Comparison of ENCODE assay signal across 8 mouse cellular contexts in genomic region chr10:91179834-91180233, GRCm38 (mm10). TPM values are rescaled to one million over a fixed set of nuclear protein-coding genes. Genes with fewer than 3 reads are reported as not detected.
A peak's percentile ranks its signal among the peaks of the same experiment; 100 is the strongest.
DNase-seq lines count a peak whose midpoint lies in the region; ATAC-seq and TF ChIP-seq lines count a peak whose summit lies in the region.

No protein-coding gene starts in this region.

- peaks cover 0 to 3% of the 10 kb centered on the region in 2 experiments for H3K36me3 ChIP-seq in CH12.LX (replicated peaks in 1 of 2; ENCODE audit: control insufficient read depth in 1 of 2, insufficient read depth in 1 of 2, low read length in 1 of 2)
- no peaks in the 10 kb centered on the region for H3K36me3 ChIP-seq in forebrain, embryonic 15.5 days
- H3K36me3 ChIP-seq in liver, embryonic 12.5 days = no peaks in the 10 kb centered on the region

- TF ChIP-seq RAD21 in CH12.LX (IDR thresholded peaks at IDR 0.05; ENCODE audit: low read depth, low read length) = no peak

- 0 out of 2 replicates have a peak overlapping the region, but pooled peaks have one; percentile 83 for H3K9ac ChIP-seq in CH12.LX (ENCODE audit: insufficient read depth, low read depth)
- no peak overlapping the region for H3K9ac ChIP-seq in forebrain, embryonic 15.5 days (replicated peaks)
- peak overlapping the region; percentile 80 for H3K9ac ChIP-seq in liver, embryonic 12.5 days

- no peak for TF ChIP-seq EP300 in CH12.LX (IDR thresholded peaks at IDR 0.05; ENCODE audit: low read length)

- TF ChIP-seq CTCF in gastrocnemius, adult 2 months (IDR thresholded peaks at IDR 0.05) = no peak
- no peak for TF ChIP-seq CTCF in CH12.LX (conservative IDR thresholded peaks at IDR 0.05 in 1 of 2, IDR thresholded peaks at IDR 0.05 in 1 of 2; ENCODE audit: low read depth in 2 of 2, low read length in 2 of 2)

- intact Hi-C loops in gastrocnemius, adult 2 months (cut with DNase I) = no loop called here

- no peak for DNase-seq in gastrocnemius, adult 2 months
- no peak for DNase-seq in gastrocnemius, adult 18-20 months (ENCODE audit: low spot score)
- no peak for DNase-seq in CH12.LX (ENCODE audit: extremely low read depth)
- DNase-seq in frontal cortex, postnatal 10 days (ENCODE audit: low spot score in 2 of 2) = no peak
- DNase-seq in adrenal gland, adult 18-20 months (ENCODE audit: low spot score in 2 of 2) = no peak
- DNase-seq in layer of hippocampus, adult 8-10 months (ENCODE audit: low spot score in 2 of 2) = no peak

- peaks cover 9 to 17% of the 10 kb centered on the region in 2 experiments; a peak in 2 of 4 replicates for H3K4me1 ChIP-seq in CH12.LX (ENCODE audit: control insufficient read depth in 1 of 2, insufficient read depth in 2 of 2)
- peaks cover 28% of the 10 kb centered on the region for H3K4me1 ChIP-seq in forebrain, embryonic 15.5 days
- peaks cover 52% of the 10 kb centered on the region for H3K4me1 ChIP-seq in liver, embryonic 12.5 days

- H3K4me3 ChIP-seq in gastrocnemius, adult 2 months = no peak overlapping the region; the same call in 1 of the 2 replicates
- H3K4me3 ChIP-seq in CH12.LX (replicated peaks in 1 of 3; ENCODE audit: low read depth in 2 of 3, low read length in 2 of 3, poor library complexity in 1 of 3) = peak overlapping the region; percentile 61 to 90 (median 80)
- H3K4me3 ChIP-seq in forebrain, embryonic 15.5 days = no peak overlapping the region
- H3K4me3 ChIP-seq in liver, embryonic 12.5 days = peak overlapping the region; percentile 67

- peak overlapping the region; percentile 99 for H3K27ac ChIP-seq in gastrocnemius, adult 2 months
- no peak overlapping the region for H3K27ac ChIP-seq in CH12.LX (ENCODE audit: insufficient read depth, low read depth)
- peak overlapping the region; percentile 100 for H3K27ac ChIP-seq in forebrain, embryonic 15.5 days (replicated peaks)
- H3K27ac ChIP-seq in liver, embryonic 12.5 days = peak overlapping the region; percentile 99

- dilution Hi-C loops in CH12.LX (cut with MboI; ENCODE audit: extremely low pct_ligation_motif_present, extremely low pct_unique_long_range_greater_than_20kb, low sequenced_read_pairs) = no loop called here

- no peak for TF ChIP-seq POLR2A in CH12.LX (IDR thresholded peaks at IDR 0.05; ENCODE audit: low read depth, low read length)

- peak overlapping the region; percentile 89; the same call in 1 of the 2 replicates for H3K4me2 ChIP-seq in CH12.LX (ENCODE audit: insufficient read depth, low read depth, poor library complexity, severe bottlenecking)
- H3K4me2 ChIP-seq in forebrain, embryonic 15.5 days (replicated peaks) = no peak overlapping the region
- H3K4me2 ChIP-seq in liver, embryonic 12.5 days = peak overlapping the region; percentile 73

- no peaks in the 10 kb centered on the region; the same call in 1 of the 2 replicates for H3K79me2 ChIP-seq in CH12.LX (replicated peaks; ENCODE audit: control insufficient read depth, extremely low read depth, insufficient read depth, poor library complexity, severe bottlenecking)

- H3K9me3 ChIP-seq in CH12.LX (replicated peaks; ENCODE audit: low read length) = no peaks in the 10 kb centered on the region
- H3K9me3 ChIP-seq in forebrain, embryonic 15.5 days = no peaks in the 10 kb centered on the region
- no peaks in the 10 kb centered on the region for H3K9me3 ChIP-seq in liver, embryonic 12.5 days (replicated peaks)

- WGBS in forebrain, embryonic 15.5 days = 93% methylated on average over 2 of the region's 2 CpGs
- 40% methylated on average over 2 of the region's 2 CpGs for WGBS in liver, embryonic 12.5 days (ENCODE audit: insufficient replicate concordance)

- in situ Hi-C loops in CH12.LX (cut with MboI; ENCODE audit: low pct_ligation_motif_present, low pct_unique_long_range_greater_than_20kb, low sequenced_read_pairs) = no loop called here

- H3K27me3 ChIP-seq in CH12.LX (replicated peaks) = no peaks in the 10 kb centered on the region
- H3K27me3 ChIP-seq in forebrain, embryonic 15.5 days = no peaks in the 10 kb centered on the region
- H3K27me3 ChIP-seq in liver, embryonic 12.5 days (replicated peaks) = no peaks in the 10 kb centered on the region

- no peak for ATAC-seq in forebrain, embryonic 15.5 days (replicated peaks)
- ATAC-seq in liver, embryonic 12.5 days = no peak

TF ChIP-seq in CH12.LX, 34 proteins besides CTCF, POLR2A, EP300 and RAD21:
- no peak for TF ChIP-seq E2F4 (IDR thresholded peaks at IDR 0.05; ENCODE audit: insufficient replicate concordance, low read depth, low read length)
- no peak for TF ChIP-seq CHD2 (IDR thresholded peaks at IDR 0.05; ENCODE audit: low read length)
- TF ChIP-seq IRF4 (IDR thresholded peaks at IDR 0.05; ENCODE audit: low read depth, low read length) = no peak
- TF ChIP-seq HCFC1 (IDR thresholded peaks at IDR 0.05; ENCODE audit: low read depth, low read length) = no peak
- TF ChIP-seq MYC (IDR thresholded peaks at IDR 0.05; ENCODE audit: low read depth, low read length) = no peak
- no peak for TF ChIP-seq MAX (IDR thresholded peaks at IDR 0.05; ENCODE audit: low read length)
- TF ChIP-seq ELF1 (IDR thresholded peaks at IDR 0.05; ENCODE audit: low read depth, low read length) = no peak
- TF ChIP-seq MXI1 (IDR thresholded peaks at IDR 0.05; ENCODE audit: low read depth, low read length) = no peak
- TF ChIP-seq PAX5 (IDR thresholded peaks at IDR 0.05; ENCODE audit: low read length) = no peak
- TF ChIP-seq USF1 (IDR thresholded peaks at IDR 0.05; ENCODE audit: low read depth, low read length) = no peak
- TF ChIP-seq TCF12 (IDR thresholded peaks at IDR 0.05; ENCODE audit: low read depth, low read length) = no peak
- no peak for TF ChIP-seq CHD1 (IDR thresholded peaks at IDR 0.05; ENCODE audit: low read depth, low read length)

RNA-seq across cellular contexts. Expression of gene Tmpo, which starts 1.3 kb away (rescaled TPM):
- total RNA-seq in gastrocnemius, adult 2 months (2021) = 10 to 100 TPM; 62.2 to 83.0 TPM
- total RNA-seq in gastrocnemius, adult 18-20 months (2021) = 10 to 100 TPM; 49.9 to 50.5 TPM
- total RNA-seq in CH12.LX (2012; rRNA removed) (163 and 179 TPM in 2 replicates), CH12.LX (2014; rRNA removed) (467 and 525 TPM in 2 replicates)
- polyA plus RNA-seq in CH12.LX (2012; ENCODE audit: insufficient read length, low read depth) = 177 and 198 TPM in 2 replicates
- 191 and 194 TPM in 2 replicates for polyA plus RNA-seq in forebrain, embryonic 15.5 days (2015; fragmentation: Nextera tagmentation; extraction: Ambion mirVana)
- polyA plus RNA-seq in liver, embryonic 12.5 days (2016; fragmentation: Nextera tagmentation; extraction: Ambion mirVana) = 215 and 229 TPM in 2 replicates
- 10 to 100 TPM; 80.3 to 89.6 TPM for total RNA-seq in adrenal gland, adult 18-20 months (2021)
- 10 to 100 TPM; 39.2 to 51.2 (median 41.8) TPM for total RNA-seq in layer of hippocampus, adult 8-10 months (2022)

RNA-seq across cellular contexts. Expression of gene Slc25a3, which starts 56.0 kb away (rescaled TPM):
- 1,000 to 10,000 TPM; 1,080 to 1,363 TPM for total RNA-seq in gastrocnemius, adult 2 months (2021)
- 1,000 to 10,000 TPM; 1,039 to 1,209 TPM for total RNA-seq in gastrocnemius, adult 18-20 months (2021)
- total RNA-seq in CH12.LX (2012; rRNA removed) = 428 and 431 TPM in 2 replicates
- total RNA-seq in CH12.LX (2014; rRNA removed) = 509 and 560 TPM in 2 replicates
- polyA plus RNA-seq in CH12.LX (2012; ENCODE audit: insufficient read length, low read depth) = 670 and 792 TPM in 2 replicates
- polyA plus RNA-seq in forebrain, embryonic 15.5 days (2015; fragmentation: Nextera tagmentation; extraction: Ambion mirVana) = 447 and 482 TPM in 2 replicates
- polyA plus RNA-seq in liver, embryonic 12.5 days (2016; fragmentation: Nextera tagmentation; extraction: Ambion mirVana) = 282 and 297 TPM in 2 replicates
- total RNA-seq in adrenal gland, adult 18-20 months (2021) = 1,000 to 10,000 TPM; 1,418 to 2,058 TPM
- total RNA-seq in layer of hippocampus, adult 8-10 months (2022) = 100 to 1,000 TPM; 490 to 567 (median 535) TPM

Comparison
In these comparisons a context has a peak if more than half of its experiments do, and no peak if none do; other contexts are left out.
1. H3K4me3 ChIP-seq: peak in CH12.LX (3 of 3) and liver, embryonic 12.5 days (single experiment); none in gastrocnemius, adult 2 months (single experiment) and forebrain, embryonic 15.5 days (single experiment).